Mouse (Mus musculus) embryonic fibroblast, embryonic 13.5 days (primary cell): Measurements from ENCODE around the gene Hoxa3. TPM values are rescaled to one million over a fixed set of nuclear protein-coding genes. Genes with fewer than 3 reads are reported as not detected.

Source experiments
- H3K27ac ChIP-seq: 2 replicates; pipeline ENCODE4 v1.5.1; 2012; ENCODE audit warnings: low read length, control low read depth, inconsistent platforms; ENCODE audit not compliant: insufficient read depth
- H3K4me1 ChIP-seq: 2 replicates; pipeline ENCODE4 v1.6.1; 2011; ENCODE audit warnings: low read length; ENCODE audit not compliant: control insufficient read depth, insufficient read depth
- H3K4me3 ChIP-seq: 2 replicates; pipeline ENCODE4 v1.5.1; 2011; ENCODE audit warnings: mild to moderate bottlenecking, control low read depth, low read length; ENCODE audit not compliant: insufficient read depth
- CTCF ChIP-seq: IDR thresholded peaks from 2 replicates; pipeline ENCODE4 v1.5.1; 2011; ENCODE audit warnings: mild to moderate bottlenecking, control low read depth, low read length, moderate library complexity, borderline replicate concordance; ENCODE audit not compliant: insufficient read depth
- POLR2A ChIP-seq: IDR thresholded peaks from 2 replicates; pipeline ENCODE4 v1.6.1; 2011; ENCODE audit warnings: low read depth, mild to moderate bottlenecking, control low read depth, low read length, moderate library complexity
- polyA plus RNA-seq: library from polyadenylated mRNA; stranded (reverse); fragments of >200 nt; gene quantifications from 2 replicates; pipeline ENCODE4 v1.2.4, GENCODE M21; 2011; ENCODE audit warnings: low read depth; ENCODE audit not compliant: missing spikeins, insufficient read length

Gene Hoxa3
- polyA plus RNA-seq, 1 experiment = 10.2 TPM

GRCm38 (mm10) chr6:52206882-52207683 is 6.1 kb downstream of the Hoxa3 start:
- 0 out of 2 replicates have a peak overlapping the region, but pooled peaks have one; percentile 4 for H3K27ac ChIP-seq
- H3K4me3 ChIP-seq = 0 out of 2 replicates have a peak overlapping the region, but pooled peaks have one; percentile 0
- TF ChIP-seq POLR2A = no peak
- TF ChIP-seq CTCF = no peak
- H3K4me1 ChIP-seq = no peaks in the 10 kb centered on the region

DNA sequence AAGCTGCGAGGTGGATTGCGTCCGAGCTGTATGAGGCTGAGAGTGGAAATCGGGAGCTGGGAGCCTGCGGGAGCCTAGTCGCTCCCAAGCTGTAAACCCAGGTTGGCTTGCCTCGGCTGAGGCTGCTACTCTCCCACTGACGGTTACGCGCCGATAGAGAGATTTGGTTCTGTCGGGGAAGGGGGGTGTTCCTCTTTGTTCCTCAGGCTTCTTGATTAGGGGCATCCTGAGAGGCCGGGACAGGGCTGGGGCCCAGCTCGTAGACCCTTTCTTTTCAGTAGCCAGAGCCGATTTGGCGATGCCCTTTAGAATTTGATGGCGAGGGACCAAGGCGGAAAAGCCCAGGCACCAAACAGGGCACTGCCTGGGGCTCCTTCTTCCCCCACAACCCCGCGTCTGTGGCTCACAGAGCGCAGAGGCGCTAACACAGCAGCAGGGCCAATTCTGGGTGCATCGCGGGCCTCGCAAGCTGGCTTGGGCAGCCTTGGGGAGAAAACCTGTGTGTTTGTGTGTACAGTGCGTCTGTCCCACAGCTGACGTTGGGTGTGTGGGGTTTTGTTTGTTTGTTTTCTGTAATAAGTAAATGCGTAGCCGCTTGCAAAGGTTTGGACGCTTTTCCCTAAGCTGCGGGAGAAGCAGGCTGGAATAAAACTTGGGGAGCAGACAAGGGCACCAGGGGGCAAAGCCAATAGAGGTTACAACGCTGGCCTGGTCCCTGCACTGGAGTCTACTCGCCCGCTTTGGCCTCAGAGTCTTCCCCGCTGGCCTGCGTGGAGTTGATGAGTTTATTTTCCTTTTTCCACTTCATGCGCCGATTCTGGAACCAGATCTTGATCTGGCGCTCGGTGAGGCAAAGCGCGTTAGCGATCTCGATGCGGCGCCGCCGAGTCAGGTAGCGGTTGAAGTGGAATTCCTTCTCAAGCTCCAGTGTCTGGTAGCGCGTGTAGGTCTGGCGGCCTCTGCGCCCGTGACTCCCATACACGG is 7.2 kb downstream of the Hoxa3 start:
- H3K4me3 ChIP-seq = peak overlapping the region; percentile 6; the same call in 1 of the 2 replicates
- TF ChIP-seq POLR2A (no peak), CTCF (no peak)
- H3K4me1 ChIP-seq = no peaks in the 10 kb centered on the region
- H3K27ac ChIP-seq = peak overlapping the region; percentile 9

- H3K4me3 ChIP-seq = peak overlapping the region; percentile 5; the same call in 1 of the 2 replicates
- H3K27ac ChIP-seq = peak overlapping the region; percentile 9; the same call in 1 of the 2 replicates
- TF ChIP-seq CTCF = no peak
- no peak for TF ChIP-seq POLR2A
- H3K4me1 ChIP-seq = no peaks in the 10 kb centered on the region
These were observed 7.9 kb downstream of the Hoxa3 start for GRCm38 (mm10) chr6:52205221-52205620.

DNA sequence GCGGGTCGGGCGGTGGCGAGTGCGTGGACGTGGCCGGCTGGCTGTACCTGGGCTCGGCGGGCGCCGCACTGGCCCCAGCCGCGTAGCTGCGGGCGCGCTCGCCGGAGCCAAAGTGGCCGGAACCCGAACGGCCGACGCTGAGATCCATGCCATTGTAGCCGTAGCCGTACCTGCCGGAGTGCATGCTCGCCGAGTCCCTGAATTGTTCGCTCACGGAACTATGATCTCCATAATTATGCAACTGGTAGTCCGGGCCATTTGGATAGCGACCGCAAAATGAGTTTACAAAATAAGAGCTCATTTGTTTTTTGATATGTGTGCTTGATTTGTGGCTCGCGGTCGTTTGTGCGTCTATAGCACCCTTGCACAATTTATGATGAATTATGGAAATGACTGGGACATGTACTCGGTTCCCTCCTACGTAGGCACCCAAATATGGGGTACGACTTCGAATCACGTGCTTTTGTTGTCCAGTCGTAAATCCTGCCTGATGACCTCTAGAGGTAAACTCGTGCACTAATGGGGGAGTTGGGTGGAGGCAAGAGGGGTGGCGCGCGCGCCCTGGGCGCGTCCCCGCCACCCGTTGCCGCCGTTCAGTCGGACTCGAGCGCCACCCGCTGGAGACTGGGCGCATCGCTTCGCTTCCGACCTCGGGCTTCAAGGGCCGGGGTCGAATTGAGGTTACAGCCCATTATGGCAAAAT is 8.9 kb downstream of the Hoxa3 start, which contains the start of gene Hoxa5:
Gene Hoxa5, minus strand, starts transcription at position 538 of the 703 bp plus-strand sequence.
- Histone ChIP-seq H3K4me1 (no peaks in the 10 kb centered on the region), H3K4me3 (peak within 1 kb of the TSS; percentile 45), H3K27ac (peak within 1 kb of the TSS; percentile 9; the same call in 1 of the 2 replicates)
- TF ChIP-seq POLR2A (peak; percentile 49; the same call in 1 of the 2 replicates), CTCF (peak; percentile 80)

GRCm38 (mm10) chr6:52203371-52204049 is 9.6 kb downstream of the Hoxa3 start:
- H3K27ac ChIP-seq = no peak overlapping the region
- no peaks in the 10 kb centered on the region for H3K4me1 ChIP-seq
- TF ChIP-seq POLR2A (no peak), CTCF (no peak)
- peak overlapping the region; percentile 45 for H3K4me3 ChIP-seq

DNA sequence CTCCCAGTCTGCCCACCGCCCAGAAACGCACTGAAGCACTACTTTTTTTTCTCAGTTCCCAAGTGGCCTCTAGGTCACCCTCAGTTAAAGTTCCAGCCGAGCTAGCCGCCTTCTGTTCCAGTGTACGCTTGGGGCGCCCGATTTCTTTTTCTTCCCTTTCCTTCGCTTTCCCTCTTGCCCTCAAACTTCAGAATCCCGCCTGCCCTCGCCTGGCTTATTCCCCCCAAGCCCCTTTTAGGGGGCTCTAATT is 10.1 kb downstream of the Hoxa3 start:
- TF ChIP-seq POLR2A (no peak), CTCF (no peak)
- no peaks in the 10 kb centered on the region for H3K4me1 ChIP-seq
- H3K4me3 ChIP-seq = peak overlapping the region; percentile 45
- no peak overlapping the region for H3K27ac ChIP-seq

DNA sequence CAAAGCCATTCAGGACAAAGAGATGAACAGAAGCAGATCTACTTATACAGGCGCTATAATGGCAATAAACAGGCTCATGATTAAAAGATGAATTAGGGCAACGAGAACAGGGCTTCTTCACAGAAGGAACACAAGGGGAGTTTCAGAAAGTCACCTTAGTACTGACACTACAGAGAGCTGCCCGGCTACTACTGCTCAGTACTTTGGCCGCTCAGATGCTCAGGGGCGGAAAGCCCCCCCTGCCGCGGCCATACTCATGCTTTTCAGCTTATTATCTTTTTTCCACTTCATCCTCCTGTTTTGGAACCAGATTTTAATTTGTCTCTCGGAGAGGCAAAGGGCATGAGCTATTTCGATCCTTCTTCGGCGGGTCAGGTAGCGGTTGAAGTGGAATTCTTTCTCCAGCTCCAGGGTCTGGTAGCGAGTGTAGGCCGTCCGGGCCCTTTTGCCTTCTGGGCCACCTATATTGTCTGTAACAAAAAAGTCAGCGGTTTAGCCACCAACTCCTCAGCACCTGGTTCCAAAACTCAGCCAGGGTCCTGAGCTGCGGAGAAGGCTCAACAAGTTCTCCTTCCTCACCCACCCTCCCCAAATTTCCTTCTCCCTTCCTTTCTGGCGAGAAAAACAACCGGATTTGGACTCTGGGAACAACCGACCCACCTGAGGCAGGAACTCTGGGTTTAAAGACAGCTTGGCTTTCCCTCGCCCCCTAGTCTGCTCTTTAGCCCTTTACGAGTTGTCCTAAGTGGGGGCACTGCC is 10.6 kb downstream of the Hoxa3 start:
- Histone ChIP-seq H3K27ac (no peak overlapping the region), H3K4me3 (peak overlapping the region; percentile 45), H3K4me1 (no peaks in the 10 kb centered on the region)
- no peak for TF ChIP-seq POLR2A
- TF ChIP-seq CTCF = no peak

DNA sequence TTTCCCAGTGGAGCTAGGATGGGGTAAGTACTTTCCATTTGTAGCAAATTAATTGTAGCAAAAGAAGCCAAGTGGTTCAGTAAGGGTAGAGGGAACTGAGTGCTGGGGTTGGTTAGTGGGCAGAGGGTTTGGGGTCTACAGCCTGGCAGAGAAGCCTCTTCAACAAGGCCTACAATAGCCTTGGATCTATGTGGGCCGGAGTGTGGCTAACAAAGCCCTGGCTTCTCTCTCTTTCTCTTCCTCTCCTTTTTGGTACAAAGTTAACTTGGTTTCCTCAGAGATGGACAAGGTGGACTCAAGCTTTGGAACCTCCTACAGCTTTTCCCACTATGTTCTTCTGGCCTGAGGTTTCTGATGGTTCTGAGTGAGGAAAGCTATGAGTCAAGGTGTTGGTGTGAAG is 11.9 kb downstream of the Hoxa3 start:
- TF ChIP-seq CTCF (no peak), POLR2A (no peak)
- no peak overlapping the region for H3K4me3 ChIP-seq
- peaks cover under 1% of the 10 kb centered on the region; the same call in 1 of the 2 replicates for H3K4me1 ChIP-seq
- peak overlapping the region; percentile 38; the same call in 1 of the 2 replicates for H3K27ac ChIP-seq
